Mouse (Mus musculus) limb, embryonic 10.5 days (tissue): ENCODE results near the gene Mrpl51. TPM values are rescaled to one million over a fixed set of nuclear protein-coding genes. Genes with fewer than 3 reads are reported as not detected.

Source experiments
- DNase-seq: peaks from one replicate; pipeline ENCODE4 v3.0.0-alpha.2; 2017; ENCODE audit warnings: low spot score
- H3K27ac ChIP-seq: fragments of 300-500 bp; sonication (generic); 2 replicates; pipeline ENCODE4 v1.5.1; 2016; ENCODE audit warnings: mild to moderate bottlenecking
- H3K27me3 ChIP-seq: fragments of 300-500 bp; sonication (generic); 2 replicates; pipeline ENCODE4 v1.6.1; 2016; ENCODE audit warnings: low read depth, mild to moderate bottlenecking; ENCODE audit not compliant: poor library complexity, severe bottlenecking
- H3K36me3 ChIP-seq: fragments of 300-500 bp; sonication (generic); 2 replicates; pipeline ENCODE4 v1.6.1; 2016; ENCODE audit warnings: mild to moderate bottlenecking, moderate library complexity
- H3K4me1 ChIP-seq: fragments of 300-500 bp; sonication (generic); 2 replicates; pipeline ENCODE4 v1.6.1; 2016
- H3K4me3 ChIP-seq: fragments of 300-500 bp; sonication (generic); 2 replicates; pipeline ENCODE4 v1.5.1; 2016; ENCODE audit warnings: mild to moderate bottlenecking, moderate library complexity
- H3K9me3 ChIP-seq: fragments of 300-500 bp; sonication (generic); replicated peaks from 2 replicates; pipeline ENCODE4 v1.6.1; 2016; ENCODE audit warnings: mild to moderate bottlenecking
- WGBS: fragments of 180-500 bp; shearing (Covaris S2); methylation state at CpG from one replicate; pipeline ENCODE4 v1.1.7; 2016; 5-methylcytosine and 5-hydroxymethylcytosine counted together
- polyA plus RNA-seq: library from polyadenylated mRNA; unstranded; fragments of >200 nt; fragmentation: Nextera tagmentation; extraction: Ambion mirVana; gene quantifications from 2 replicates; pipeline ENCODE4 v1.2.1, GENCODE M21; 2016

Gene Mrpl51
- polyA plus RNA-seq, 1 experiment from 2014 or later = 213 TPM

DNA sequence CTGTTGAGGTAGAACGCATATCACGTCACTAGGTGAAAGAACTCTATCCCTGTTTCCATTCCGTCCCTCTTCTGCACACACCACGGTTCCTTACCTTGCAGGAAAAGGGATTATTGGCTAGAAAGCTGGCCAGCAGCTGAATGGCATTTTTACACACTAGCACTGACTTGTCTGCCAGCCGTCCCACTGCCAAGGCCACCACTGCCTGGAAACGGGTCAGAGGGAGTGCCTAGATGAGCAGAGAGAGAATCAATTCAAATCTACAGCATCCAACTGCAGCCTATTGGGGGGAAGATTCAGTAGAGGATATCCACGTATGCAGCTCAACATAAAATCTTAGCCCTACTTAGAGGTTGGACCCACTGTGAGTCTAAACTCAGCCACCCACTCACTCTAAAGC is 12.0 kb upstream of the Mrpl51 start:
- peaks cover 99% of the 10 kb centered on the region for H3K36me3 ChIP-seq
- no peaks in the 10 kb centered on the region for H3K4me1 ChIP-seq
- no peaks in the 10 kb centered on the region for H3K9me3 ChIP-seq
- H3K27me3 ChIP-seq = no peaks in the 10 kb centered on the region
- WGBS = 91% methylated on average over 7 of the region's 7 CpGs
- no peak overlapping the region for H3K27ac ChIP-seq
- H3K4me3 ChIP-seq = no peak overlapping the region
- DNase-seq = no peak

DNA sequence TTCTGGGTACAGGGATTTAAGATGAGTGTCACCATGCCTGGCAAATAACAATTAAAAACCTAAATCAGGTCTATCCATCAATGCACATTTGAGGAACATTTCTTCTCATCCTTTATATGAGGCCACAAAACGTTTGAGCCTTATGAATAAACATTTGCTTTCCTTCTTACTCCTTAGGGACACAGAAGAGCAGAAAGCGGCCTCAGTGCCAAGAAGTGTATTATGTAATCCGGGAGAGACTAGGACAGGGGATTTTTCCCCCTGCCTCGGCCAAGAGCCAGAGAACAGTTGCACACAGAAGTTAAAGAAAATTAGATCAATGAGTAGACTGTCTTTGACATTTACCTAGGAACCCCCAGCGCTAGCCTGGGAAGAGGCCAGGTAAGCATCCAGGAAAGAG is 9.5 kb upstream of the Mrpl51 start:
- H3K27me3 ChIP-seq = no peaks in the 10 kb centered on the region
- H3K4me3 ChIP-seq = no peak overlapping the region
- no peaks in the 10 kb centered on the region for H3K9me3 ChIP-seq
- H3K27ac ChIP-seq = no peak overlapping the region
- H3K36me3 ChIP-seq = peaks cover 99% of the 10 kb centered on the region
- no peak for DNase-seq
- H3K4me1 ChIP-seq = no peaks in the 10 kb centered on the region
- 94% methylated on average over 5 of the region's 5 CpGs for WGBS

GRCm38 (mm10) chr6:125186203-125186602 is 5.4 kb upstream of the Mrpl51 start:
- 95% methylated on average over 10 of the region's 10 CpGs for WGBS
- no peaks in the 10 kb centered on the region for H3K27me3 ChIP-seq

GRCm38 (mm10) chr6:125190816-125191215 is 785 bp upstream of the Mrpl51 start:
- no peak for DNase-seq
- H3K27ac ChIP-seq = peak overlapping the region; percentile 99
- no peaks in the 10 kb centered on the region for H3K9me3 ChIP-seq
- H3K36me3 ChIP-seq = peaks cover 69% of the 10 kb centered on the region
- peaks cover 21% of the 10 kb centered on the region for H3K4me1 ChIP-seq
- no peaks in the 10 kb centered on the region for H3K27me3 ChIP-seq
- H3K4me3 ChIP-seq = peak overlapping the region; percentile 82

More at GRCm38 (mm10) chr6:125186203-125186602, 5.4 kb upstream of the Mrpl51 start:
- peaks cover 89% of the 10 kb centered on the region for H3K36me3 ChIP-seq
- H3K9me3 ChIP-seq = no peaks in the 10 kb centered on the region
- DNase-seq = no peak
- H3K4me3 ChIP-seq = no peak overlapping the region
- peaks cover 9% of the 10 kb centered on the region for H3K4me1 ChIP-seq
- no peak overlapping the region for H3K27ac ChIP-seq

- H3K4me3 ChIP-seq = peak overlapping the region; percentile 82
- H3K9me3 ChIP-seq = no peaks in the 10 kb centered on the region
- DNase-seq = peak; percentile 93
- WGBS = under 1% methylated on average over 34 of the region's 34 CpGs
- no peaks in the 10 kb centered on the region for H3K27me3 ChIP-seq
- H3K4me1 ChIP-seq = peaks cover 21% of the 10 kb centered on the region
- H3K27ac ChIP-seq = peak overlapping the region; percentile 99
- H3K36me3 ChIP-seq = peaks cover 56% of the 10 kb centered on the region
These were observed 564 bp downstream of the Mrpl51 start for GRCm38 (mm10) chr6:125192016-125192714.

- H3K27ac ChIP-seq = peak overlapping the region; percentile 99
These were observed 1.2 kb downstream of the Mrpl51 start for GRCm38 (mm10) chr6:125192841-125193240.

DNA sequence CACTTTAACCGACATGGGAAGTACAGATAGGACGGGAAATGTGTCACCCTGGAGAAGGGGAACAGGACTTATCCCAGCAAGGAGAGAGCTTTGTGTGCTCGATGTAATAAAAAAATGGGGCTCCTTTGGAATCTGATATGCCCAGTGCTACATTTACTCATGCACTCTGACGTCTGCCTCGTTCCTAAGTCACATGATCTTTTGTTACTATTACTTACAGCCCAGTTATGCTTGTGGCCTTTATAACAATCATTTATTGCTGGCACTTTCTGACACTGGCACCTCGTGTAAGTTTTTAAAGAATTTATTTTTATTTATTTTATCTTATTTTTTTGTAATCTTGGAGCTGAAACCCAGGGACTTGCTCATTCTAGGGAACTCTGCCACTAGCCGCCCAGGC is 1.8 kb downstream of the Mrpl51 start:
- Histone ChIP-seq H3K9me3 (no peaks in the 10 kb centered on the region), H3K27me3 (no peaks in the 10 kb centered on the region), H3K4me1 (peaks cover 21% of the 10 kb centered on the region), H3K4me3 (0 out of 2 replicates have a peak overlapping the region, but pooled peaks have one; percentile 6), H3K36me3 (peaks cover 46% of the 10 kb centered on the region), H3K27ac (no peak overlapping the region)
- no peak for DNase-seq
- 79% methylated on average over 7 of the region's 7 CpGs for WGBS

More at GRCm38 (mm10) chr6:125192841-125193240, 1.2 kb downstream of the Mrpl51 start:
- Histone ChIP-seq H3K9me3 (no peaks in the 10 kb centered on the region), H3K4me1 (peaks cover 21% of the 10 kb centered on the region), H3K4me3 (peak overlapping the region; percentile 82), H3K36me3 (peaks cover 49% of the 10 kb centered on the region), H3K27me3 (no peaks in the 10 kb centered on the region)
- no peak for DNase-seq
- 45% methylated on average over 5 of the region's 5 CpGs for WGBS

- Histone ChIP-seq H3K9me3 (no peaks in the 10 kb centered on the region), H3K36me3 (peaks cover 29% of the 10 kb centered on the region), H3K4me3 (no peak overlapping the region), H3K27me3 (no peaks in the 10 kb centered on the region), H3K27ac (no peak overlapping the region), H3K4me1 (peaks cover 12% of the 10 kb centered on the region)
- DNase-seq = no peak
- 27% methylated on average over 1 of the region's 1 CpGs for WGBS
These were observed 4.0 kb downstream of the Mrpl51 start for GRCm38 (mm10) chr6:125195541-125196075.

DNA sequence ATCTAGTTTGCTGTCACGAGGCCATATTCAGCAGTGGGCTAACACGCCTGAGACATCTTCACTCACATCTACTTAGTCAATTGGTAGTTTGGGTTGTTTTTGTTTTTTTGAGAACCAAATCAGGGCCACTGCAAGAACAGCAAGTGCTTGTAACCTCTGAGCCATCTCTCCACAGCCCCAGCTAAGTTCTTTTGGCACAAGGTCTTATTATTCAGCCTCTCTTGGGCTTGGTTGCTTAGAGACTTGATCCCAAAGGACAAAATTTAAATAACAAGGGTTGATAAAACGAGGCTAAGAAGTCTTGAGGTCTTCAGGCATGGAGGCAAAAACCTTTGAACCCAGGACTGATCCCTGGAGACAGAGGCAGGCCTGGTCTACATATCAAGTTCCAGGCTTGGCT is 4.7 kb downstream of the Mrpl51 start:
- Histone ChIP-seq H3K4me3 (no peak overlapping the region), H3K27ac (no peak overlapping the region), H3K9me3 (no peaks in the 10 kb centered on the region), H3K27me3 (no peaks in the 10 kb centered on the region), H3K36me3 (peaks cover 29% of the 10 kb centered on the region), H3K4me1 (peaks cover 12% of the 10 kb centered on the region)
- DNase-seq = no peak
- 69% methylated on average over 3 of the region's 3 CpGs for WGBS

GRCm38 (mm10) chr6:125197166-125197565 is 5.6 kb downstream of the Mrpl51 start:
- no peaks in the 10 kb centered on the region for H3K9me3 ChIP-seq
- H3K4me1 ChIP-seq = peaks cover 12% of the 10 kb centered on the region
- no peak overlapping the region for H3K27ac ChIP-seq
- WGBS = 92% methylated on average over 5 of the region's 5 CpGs
- DNase-seq = no peak
- H3K4me3 ChIP-seq = no peak overlapping the region
- peaks cover 29% of the 10 kb centered on the region for H3K36me3 ChIP-seq
- no peaks in the 10 kb centered on the region for H3K27me3 ChIP-seq

- Histone ChIP-seq H3K27ac (no peak overlapping the region), H3K4me3 (no peak overlapping the region), H3K27me3 (peaks cover 17% of the 10 kb centered on the region; the same call in 1 of the 2 replicates), H3K9me3 (no peaks in the 10 kb centered on the region), H3K36me3 (no peaks in the 10 kb centered on the region), H3K4me1 (peaks cover 4% of the 10 kb centered on the region; the same call in 1 of the 2 replicates)
- 97% methylated on average over 1 of the region's 1 CpGs for WGBS
- no peak for DNase-seq
These were observed 18.8 kb downstream of the Mrpl51 start for GRCm38 (mm10) chr6:125210436-125210835.

GRCm38 (mm10) chr6:125212621-125213020 is 21.0 kb downstream of the Mrpl51 start:
- Histone ChIP-seq H3K27ac (no peak overlapping the region), H3K4me3 (no peak overlapping the region), H3K36me3 (no peaks in the 10 kb centered on the region), H3K27me3 (peaks cover 29% of the 10 kb centered on the region), H3K9me3 (no peaks in the 10 kb centered on the region), H3K4me1 (peaks cover 13% of the 10 kb centered on the region)
- no peak for DNase-seq
- 58% methylated on average over 2 of the region's 2 CpGs for WGBS

- no peaks in the 10 kb centered on the region for H3K9me3 ChIP-seq
- no peak overlapping the region for H3K4me3 ChIP-seq
- DNase-seq = no peak
- no peaks in the 10 kb centered on the region for H3K36me3 ChIP-seq
- 74% methylated on average over 6 of the region's 6 CpGs for WGBS
- H3K27me3 ChIP-seq = peaks cover 30% of the 10 kb centered on the region
- peaks cover 13% of the 10 kb centered on the region for H3K4me1 ChIP-seq
- no peak overlapping the region for H3K27ac ChIP-seq
These were observed 21.5 kb downstream of the Mrpl51 start for GRCm38 (mm10) chr6:125213129-125213528.
